Mouse (Mus musculus) ES-CJ7 (cell line): Measurements from ENCODE around the gene Hrc.
"Not testable (repeated sequence)": the region's sequence is repeated elsewhere in the genome, so short reads cannot be mapped to it uniquely, and the experiment has no call there.

Experiments used
- DNase-seq: peaks from one replicate; pipeline ENCODE4 v3.0.0; 2011; ENCODE audit warnings: low read depth, low spot score

Gene Hrc

GRCm38 (mm10) chr7:45333431-45333982 is 1.6 kb upstream of the Hrc start, which contains the start of gene Trpm4:
Gene Trpm4 (minus strand): TSS chr7:45333780.
- peak; percentile 67 for DNase-seq

DNA sequence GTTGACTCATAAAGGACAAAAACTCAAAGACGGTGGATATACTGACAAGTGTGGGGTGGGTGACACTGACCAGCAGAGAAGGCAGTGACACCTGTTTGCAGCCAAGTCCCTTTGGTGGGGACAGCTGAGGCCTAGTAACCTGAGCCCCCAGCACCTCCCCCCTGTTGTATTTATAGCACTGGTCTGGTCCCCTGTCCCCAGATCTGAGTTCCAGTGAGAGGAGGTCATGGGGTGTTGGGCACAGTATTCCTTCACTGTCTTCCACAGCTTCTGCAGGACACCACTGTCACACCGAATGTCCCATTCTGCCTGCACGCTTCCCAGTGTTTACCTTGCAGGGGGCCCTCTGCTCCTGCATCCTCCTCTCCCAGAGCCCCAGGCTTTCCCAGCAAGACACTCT is 485 bp upstream of the Hrc start:
- DNase-seq, result no peak

- no peak for DNase-seq
These were observed 1.2 kb downstream of the Hrc start for GRCm38 (mm10) chr7:45336319-45336718.

DNA sequence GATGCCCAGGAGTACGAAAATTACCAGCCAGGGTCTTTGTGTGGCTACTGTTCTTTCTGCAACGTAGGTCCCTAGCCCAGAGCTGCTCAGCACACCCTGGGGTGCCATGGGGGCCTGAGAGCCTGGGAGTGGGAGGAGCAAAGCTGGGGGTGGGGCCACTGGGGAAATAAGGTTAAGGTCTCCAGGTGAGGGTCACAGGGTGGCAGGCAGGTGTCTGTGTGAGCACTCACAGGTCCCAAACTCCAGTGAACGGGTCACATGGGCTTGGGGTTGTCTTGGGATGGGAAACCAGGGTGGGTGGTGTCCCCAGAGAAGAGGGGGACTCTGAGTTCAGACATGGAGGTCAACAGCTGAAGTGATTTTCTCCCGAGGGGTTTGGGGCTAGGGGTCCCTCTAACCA is 2.4 kb downstream of the Hrc start:
- no peak for DNase-seq

DNA sequence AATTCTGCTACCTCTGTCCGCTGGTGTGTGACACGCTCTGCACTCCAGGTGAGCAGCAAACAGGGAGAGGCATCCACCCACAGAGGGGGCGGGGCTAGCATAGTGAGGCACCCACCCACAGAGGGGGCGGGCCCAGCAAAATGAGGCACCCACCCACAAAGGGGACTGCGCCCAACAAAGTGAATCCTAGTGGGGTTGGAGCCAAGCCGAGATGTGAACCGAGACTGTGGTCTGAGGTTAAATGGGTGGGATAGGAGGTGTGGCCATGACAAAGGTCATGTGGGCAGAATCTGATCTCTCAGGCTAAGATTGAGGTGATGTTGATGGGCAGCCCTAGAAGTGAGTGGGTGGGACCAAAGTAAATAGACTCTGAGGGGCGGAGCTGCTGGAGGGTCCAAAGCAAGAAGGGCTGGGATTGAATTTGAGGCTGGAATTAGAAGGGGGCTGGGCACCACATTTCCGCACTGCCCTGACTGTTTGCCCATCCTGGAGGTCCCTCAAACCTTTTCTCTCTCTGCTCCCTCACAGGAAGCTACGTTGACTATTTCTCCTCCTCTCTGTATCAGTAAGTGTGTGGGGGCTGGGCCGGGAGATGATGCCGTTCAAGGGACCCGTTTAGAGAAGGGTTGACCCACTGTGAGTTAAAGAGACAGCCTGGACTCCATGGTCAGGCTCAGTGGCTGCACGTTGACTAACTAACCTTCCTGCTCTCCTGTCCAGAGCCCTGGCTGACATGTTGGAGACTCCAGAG is 3.2 kb downstream of the Hrc start:
- peak; percentile 93 for DNase-seq

DNA sequence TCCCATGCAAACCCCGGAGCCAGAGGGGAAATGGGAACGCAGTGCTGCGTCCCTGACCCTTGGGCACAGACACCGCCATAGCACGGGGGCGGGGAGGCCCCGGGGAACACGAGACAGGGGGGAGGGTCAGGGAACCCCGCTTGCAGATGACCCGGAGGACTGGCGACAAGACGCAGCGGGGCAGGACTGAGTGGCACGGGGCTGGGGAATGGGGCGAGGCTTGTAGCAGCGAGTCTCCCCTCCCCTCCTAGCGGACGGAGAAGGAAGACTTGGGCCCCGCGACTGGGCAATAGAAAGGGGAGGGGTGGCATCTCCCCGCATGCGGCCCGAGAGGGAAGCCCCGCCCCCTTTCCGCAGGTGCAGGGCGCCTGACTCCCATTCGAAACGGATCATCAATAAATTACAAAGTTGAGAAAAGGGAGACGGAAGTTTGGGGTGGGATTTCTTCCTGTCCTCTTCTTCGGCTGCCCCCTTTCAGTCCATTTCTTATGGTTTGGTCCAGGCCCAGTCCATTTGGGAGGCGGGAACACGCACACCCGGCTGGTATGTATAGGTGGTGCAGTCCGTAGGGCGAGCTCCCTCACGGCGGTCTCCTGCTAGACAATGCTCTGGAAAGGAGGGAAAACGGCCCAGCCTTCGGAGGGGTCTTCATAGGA is 4.4 kb downstream of the Hrc start:
- peak; percentile 72 for DNase-seq

- no peak for DNase-seq
These were observed 5.0 kb downstream of the Hrc start for GRCm38 (mm10) chr7:45340066-45340442.

GRCm38 (mm10) chr7:45340669-45341068 is 5.6 kb downstream of the Hrc start:
- DNase-seq, result peak; percentile 78

- DNase-seq, result peak; percentile 94
These were observed 6.2 kb downstream of the Hrc start for GRCm38 (mm10) chr7:45341303-45341702.

DNA sequence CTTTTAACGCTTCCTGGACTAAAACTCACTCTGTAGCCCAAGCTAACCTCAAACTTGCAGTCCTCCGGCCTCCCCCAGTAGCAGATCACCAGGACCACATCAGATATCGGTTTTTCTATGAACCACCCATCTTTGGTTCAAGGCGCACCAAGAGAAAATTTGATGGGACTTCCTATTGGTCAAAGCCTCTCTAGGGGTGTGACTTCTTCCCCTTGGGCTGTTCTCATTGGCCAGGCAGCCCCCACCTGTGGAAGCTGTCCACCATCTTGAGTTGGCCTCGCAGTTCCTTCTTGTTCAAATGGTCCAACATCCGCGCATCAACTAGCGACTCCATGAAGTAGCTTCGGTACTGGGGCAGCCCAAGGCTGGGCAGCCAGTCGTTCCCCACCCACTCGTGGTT is 7.0 kb downstream of the Hrc start:
- DNase-seq, result peak; percentile 57

DNA sequence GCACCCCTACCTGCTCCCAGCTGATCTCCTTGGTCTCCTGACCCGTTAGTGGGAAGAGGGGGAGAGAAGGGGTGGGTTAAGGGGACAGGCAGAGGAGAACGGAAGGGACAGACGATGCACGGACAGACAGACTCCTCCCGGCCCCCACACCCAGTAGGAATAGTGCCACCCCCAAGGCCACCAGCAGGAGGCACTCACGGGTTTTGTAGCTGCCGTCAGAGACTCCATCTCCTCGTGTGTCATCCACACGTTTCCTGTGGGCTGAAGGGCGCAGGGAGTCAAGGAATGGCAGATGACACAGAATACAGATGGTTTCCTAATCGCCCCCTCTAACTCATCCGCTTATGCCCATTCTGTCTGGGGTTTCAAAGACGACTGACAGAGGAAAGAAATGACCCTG is 8.5 kb downstream of the Hrc start:
- peak; percentile 87 for DNase-seq

DNA sequence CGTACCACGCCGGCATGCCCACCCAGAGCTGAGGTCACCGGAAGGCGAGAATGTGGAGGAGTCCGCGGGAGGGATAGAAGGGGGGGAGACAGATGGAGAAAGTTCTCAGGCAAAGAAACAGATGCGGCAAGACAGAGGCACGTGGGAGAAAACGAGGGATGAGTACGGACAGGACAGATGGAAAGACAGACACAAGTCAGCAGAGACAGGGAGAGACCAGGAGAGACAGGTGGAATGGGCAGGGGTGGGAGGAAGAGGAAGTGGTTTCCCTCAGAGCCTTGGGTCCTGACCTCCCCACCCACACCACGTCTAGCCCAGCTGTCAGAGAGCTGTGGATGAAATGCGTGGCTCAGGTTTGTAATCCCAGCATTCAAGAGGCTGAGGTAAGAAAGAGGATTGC is 11.8 kb downstream of the Hrc start:
- DNase-seq, result no peak

DNA sequence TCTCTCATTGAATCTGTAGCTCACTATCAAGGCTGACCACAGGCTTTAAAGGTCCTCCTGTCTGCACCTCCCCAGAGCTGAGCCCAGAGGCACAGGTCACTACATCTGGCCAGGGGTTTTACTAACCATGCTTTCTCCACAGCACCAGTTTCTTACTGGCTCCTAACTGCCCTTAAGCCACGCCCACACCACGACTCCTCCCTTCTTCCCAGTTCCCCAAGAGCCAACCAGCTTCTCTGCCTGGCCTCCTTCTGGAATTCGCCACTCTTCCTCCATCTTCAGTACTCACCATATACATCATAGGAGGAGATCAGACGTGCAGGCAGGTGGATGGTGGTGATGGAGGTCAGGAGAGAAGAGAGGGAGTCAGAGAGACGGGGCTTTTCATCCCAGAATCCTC is 18.0 kb downstream of the Hrc start:
- DNase-seq, result no peak

- DNase-seq, result peak; percentile 87
These were observed 20.4 kb downstream of the Hrc start for GRCm38 (mm10) chr7:45355318-45356020.

DNA sequence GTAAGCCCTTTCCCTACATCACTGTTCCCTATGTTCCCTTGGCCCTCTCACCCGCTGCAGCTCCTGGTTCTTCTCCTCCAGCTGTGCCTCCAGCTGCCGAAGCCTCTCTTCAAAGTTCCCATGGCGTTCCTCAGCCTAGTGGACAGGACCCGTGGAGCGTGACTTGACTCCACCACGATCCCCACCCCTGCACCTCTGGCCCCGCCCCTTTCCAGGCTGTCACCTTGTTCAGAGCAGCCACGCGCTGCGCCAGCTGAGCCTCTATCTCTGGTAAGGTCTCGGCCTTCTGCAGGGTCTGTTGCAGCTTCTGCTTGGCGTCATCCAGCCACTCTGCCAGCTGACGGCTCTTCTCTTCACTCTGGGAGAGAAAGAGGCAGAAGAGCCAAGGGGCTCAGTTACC is 21.0 kb downstream of the Hrc start:
- DNase-seq, result no peak

DNA sequence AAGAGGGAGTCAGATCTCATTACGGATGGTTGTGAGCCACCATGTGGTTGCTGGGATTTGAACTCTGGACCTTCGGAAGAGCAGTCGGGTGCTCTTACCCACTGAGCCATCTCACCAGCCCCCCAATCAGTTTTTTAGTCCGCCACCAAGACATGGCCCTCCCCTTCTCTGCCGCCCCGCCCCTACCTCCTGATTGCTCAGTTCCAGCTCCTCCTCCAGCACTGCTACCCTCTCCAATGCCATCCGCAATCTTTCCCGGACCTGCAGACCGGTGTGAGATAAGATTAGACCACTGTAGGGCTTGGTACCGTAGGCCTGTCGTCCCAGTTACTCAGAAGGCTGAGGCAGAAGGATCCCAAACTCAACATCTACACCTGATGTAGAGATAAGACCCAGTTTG is 24.0 kb downstream of the Hrc start:
- not testable (repeated sequence) for DNase-seq

- peak; percentile 73 for DNase-seq
These were observed 25.5 kb downstream of the Hrc start for GRCm38 (mm10) chr7:45360404-45361125.

DNA sequence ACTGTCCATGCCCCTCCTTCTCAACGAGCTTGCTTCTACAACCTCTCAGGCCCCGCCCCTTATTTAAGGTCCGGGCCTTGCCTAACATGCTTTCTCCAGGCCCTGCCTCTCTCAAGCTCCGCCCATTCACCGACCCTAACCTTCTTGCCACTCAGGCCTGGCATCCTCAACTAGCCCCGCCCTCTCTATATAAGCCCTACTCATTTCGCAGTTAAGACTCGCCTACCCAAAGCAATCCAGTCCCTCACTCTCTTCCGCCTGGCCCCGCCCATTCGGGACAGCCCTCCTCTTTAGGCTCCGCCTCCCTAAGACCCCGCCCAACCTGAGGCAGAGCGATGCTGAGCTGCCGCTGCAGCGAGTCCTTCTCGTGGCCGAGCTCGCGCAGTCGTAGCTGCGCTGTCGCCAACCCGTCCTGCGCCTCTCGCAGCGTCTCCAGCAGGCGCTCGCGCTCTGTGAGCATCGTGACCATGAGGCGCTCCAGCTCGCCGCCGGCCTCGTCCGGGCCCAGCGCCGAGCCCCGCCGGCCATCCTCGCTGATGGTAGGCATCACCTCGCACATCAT is 26.2 kb downstream of the Hrc start:
- DNase-seq, result peak; percentile 100

GRCm38 (mm10) chr7:45362801-45363200 is 27.7 kb downstream of the Hrc start:
- DNase-seq, result peak; percentile 91

GRCm38 (mm10) chr7:45363983-45364382 is 28.9 kb downstream of the Hrc start:
- DNase-seq, result no peak
